Mouse (Mus musculus) lung, embryonic 15.5 days (tissue): Measurements from ENCODE around the gene Spout1. TPM values are rescaled to one million over a fixed set of nuclear protein-coding genes. Genes with fewer than 3 reads are reported as not detected.

Source experiments
- ATAC-seq: fragments of 200-750 bp; cut with Nextera tagmentation; 2 replicates; pipeline ENCODE4 v1.8.0; 2017; ENCODE audit warnings: moderate number of reproducible peaks, borderline replicate concordance; ENCODE audit not compliant: low FRiP score, low TSS enrichment; ENCODE audit errors: extremely low read depth
- H3K27ac ChIP-seq: fragments of 300-500 bp; sonication (generic); 2 replicates; pipeline ENCODE4 v1.5.1; 2015; ENCODE audit warnings: moderate library complexity, mild to moderate bottlenecking, inconsistent platforms
- H3K27me3 ChIP-seq: fragments of 300-500 bp; sonication (generic); 2 replicates; pipeline ENCODE4 v1.6.1; 2015; ENCODE audit warnings: inconsistent platforms
- H3K36me3 ChIP-seq: fragments of 300-500 bp; sonication (generic); 2 replicates; pipeline ENCODE4 v1.6.1; 2015; ENCODE audit warnings: inconsistent platforms
- H3K4me1 ChIP-seq: fragments of 300-500 bp; sonication (generic); 2 replicates; pipeline ENCODE4 v1.6.1; 2015; ENCODE audit warnings: inconsistent platforms
- H3K4me2 ChIP-seq: fragments of 300-500 bp; sonication (generic); 2 replicates; pipeline ENCODE4 v1.6.1; 2015; ENCODE audit warnings: inconsistent platforms, mild to moderate bottlenecking, moderate library complexity
- H3K4me3 ChIP-seq: fragments of 300-500 bp; sonication (generic); 2 replicates; pipeline ENCODE4 v1.5.1; 2015; ENCODE audit warnings: mild to moderate bottlenecking, inconsistent platforms
- H3K9ac ChIP-seq: fragments of 300-500 bp; sonication (generic); 2 replicates; pipeline ENCODE4 v1.6.1; 2015; ENCODE audit warnings: inconsistent platforms
- H3K9me3 ChIP-seq: fragments of 300-500 bp; sonication (generic); 2 replicates; pipeline ENCODE4 v1.6.1; 2016; ENCODE audit warnings: inconsistent platforms
- WGBS: fragments of 180-500 bp; shearing (Covaris S2); methylation state at CpG from one replicate; pipeline ENCODE4 v1.1.7; 2015; 5-methylcytosine and 5-hydroxymethylcytosine counted together
- polyA plus RNA-seq: library from polyadenylated mRNA; unstranded; fragments of >200 nt; fragmentation: Nextera tagmentation; extraction: Ambion mirVana; gene quantifications from 2 replicates; pipeline ENCODE4 v1.2.1, GENCODE M21; 2015

The Spout1 gene
- polyA plus RNA-seq, result 70.9 and 71.8 TPM in 2 replicates

GRCm38 (mm10) chr2:30177700-30178675, at the start of gene Spout1:
TSS of gene Spout1 (minus strand) at chr2:30178459.
- H3K9me3 ChIP-seq, result no peaks in the 10 kb centered on the region
- peak within 1 kb of the TSS; percentile 69 for H3K9ac ChIP-seq
- H3K36me3 ChIP-seq, result peaks cover 41% of the 10 kb centered on the region
- peak; percentile 98 for ATAC-seq
- no peak within 1 kb of the TSS for H3K27ac ChIP-seq
- peak within 1 kb of the TSS; percentile 76 for H3K4me3 ChIP-seq
- H3K4me1 ChIP-seq, result peaks cover 14% of the 10 kb centered on the region
- no peaks in the 10 kb centered on the region for H3K27me3 ChIP-seq
- peak within 1 kb of the TSS; percentile 84 for H3K4me2 ChIP-seq
- WGBS, result 2% methylated on average over 54 of the region's 54 CpGs

- Histone ChIP-seq H3K4me3 (no peak overlapping the region), H3K27ac (no peak overlapping the region), H3K4me1 (no peaks in the 10 kb centered on the region), H3K4me2 (no peak overlapping the region), H3K27me3 (no peaks in the 10 kb centered on the region), H3K9ac (no peak overlapping the region), H3K9me3 (no peaks in the 10 kb centered on the region), H3K36me3 (no peaks in the 10 kb centered on the region)
- ATAC-seq, result no peak
- 95% methylated on average over 5 of the region's 5 CpGs for WGBS
Observed at GRCm38 (mm10) chr2:30216293-30216692, 38.0 kb upstream of the Spout1 start.

- H3K4me1 ChIP-seq, result no peaks in the 10 kb centered on the region
- no peak overlapping the region for H3K4me2 ChIP-seq
- WGBS, result 51% methylated on average over 6 of the region's 6 CpGs
- H3K27me3 ChIP-seq, result no peaks in the 10 kb centered on the region
- H3K9me3 ChIP-seq, result no peaks in the 10 kb centered on the region
- H3K36me3 ChIP-seq, result no peaks in the 10 kb centered on the region
- no peak for ATAC-seq
- H3K27ac ChIP-seq, result no peak overlapping the region
- no peak overlapping the region for H3K9ac ChIP-seq
- no peak overlapping the region for H3K4me3 ChIP-seq
Observed at GRCm38 (mm10) chr2:30215493-30215892, 37.2 kb upstream of the Spout1 start.

GRCm38 (mm10) chr2:30214745-30215144, 36.5 kb upstream of the Spout1 start:
- no peak overlapping the region for H3K4me2 ChIP-seq
- no peak overlapping the region for H3K9ac ChIP-seq
- WGBS, result 80% methylated on average over 3 of the region's 3 CpGs
- H3K27ac ChIP-seq, result no peak overlapping the region
- no peaks in the 10 kb centered on the region for H3K27me3 ChIP-seq
- H3K4me1 ChIP-seq, result no peaks in the 10 kb centered on the region
- no peaks in the 10 kb centered on the region for H3K9me3 ChIP-seq
- no peak for ATAC-seq
- H3K36me3 ChIP-seq, result no peaks in the 10 kb centered on the region
- H3K4me3 ChIP-seq, result no peak overlapping the region

GRCm38 (mm10) chr2:30212951-30213350, 34.7 kb upstream of the Spout1 start:
- Histone ChIP-seq H3K4me1 (no peaks in the 10 kb centered on the region), H3K27me3 (no peaks in the 10 kb centered on the region), H3K4me3 (no peak overlapping the region), H3K4me2 (no peak overlapping the region), H3K36me3 (no peaks in the 10 kb centered on the region), H3K27ac (no peak overlapping the region), H3K9me3 (no peaks in the 10 kb centered on the region), H3K9ac (no peak overlapping the region)
- WGBS, result 54% methylated on average over 1 of the region's 1 CpGs
- no peak for ATAC-seq

- no peaks in the 10 kb centered on the region for H3K9me3 ChIP-seq
- no peak overlapping the region for H3K4me2 ChIP-seq
- H3K36me3 ChIP-seq, result no peaks in the 10 kb centered on the region
- H3K9ac ChIP-seq, result no peak overlapping the region
- H3K27ac ChIP-seq, result no peak overlapping the region
- H3K4me3 ChIP-seq, result no peak overlapping the region
- no peaks in the 10 kb centered on the region for H3K27me3 ChIP-seq
- no peak for ATAC-seq
- 62% methylated on average over 4 of the region's 4 CpGs for WGBS
- no peaks in the 10 kb centered on the region for H3K4me1 ChIP-seq
Observed at GRCm38 (mm10) chr2:30212169-30212545, 33.9 kb upstream of the Spout1 start.

- H3K4me2 ChIP-seq, result no peak overlapping the region
- no peak for ATAC-seq
- no peak overlapping the region for H3K27ac ChIP-seq
- no peaks in the 10 kb centered on the region for H3K9me3 ChIP-seq
- peaks cover 2% of the 10 kb centered on the region; the same call in 1 of the 2 replicates for H3K4me1 ChIP-seq
- H3K36me3 ChIP-seq, result no peaks in the 10 kb centered on the region
- H3K27me3 ChIP-seq, result no peaks in the 10 kb centered on the region
- H3K9ac ChIP-seq, result no peak overlapping the region
- no peak overlapping the region for H3K4me3 ChIP-seq
- 59% methylated on average over 6 of the region's 6 CpGs for WGBS
Observed at GRCm38 (mm10) chr2:30211408-30212168, 33.3 kb upstream of the Spout1 start.

- Histone ChIP-seq H3K4me1 (peaks cover 18% of the 10 kb centered on the region), H3K4me2 (no peak overlapping the region), H3K9ac (no peak overlapping the region), H3K9me3 (no peaks in the 10 kb centered on the region), H3K4me3 (no peak overlapping the region), H3K27me3 (no peaks in the 10 kb centered on the region), H3K36me3 (no peaks in the 10 kb centered on the region), H3K27ac (no peak overlapping the region)
- no peak for ATAC-seq
- 69% methylated on average over 5 of the region's 5 CpGs for WGBS
Observed at GRCm38 (mm10) chr2:30207886-30208285, 29.6 kb upstream of the Spout1 start.

GRCm38 (mm10) chr2:30207401-30207800, 29.1 kb upstream of the Spout1 start:
- 68% methylated on average over 4 of the region's 4 CpGs for WGBS
- H3K4me2 ChIP-seq, result no peak overlapping the region
- H3K9me3 ChIP-seq, result no peaks in the 10 kb centered on the region
- H3K27ac ChIP-seq, result no peak overlapping the region
- H3K4me3 ChIP-seq, result no peak overlapping the region
- H3K36me3 ChIP-seq, result no peaks in the 10 kb centered on the region
- no peaks in the 10 kb centered on the region for H3K27me3 ChIP-seq
- H3K9ac ChIP-seq, result no peak overlapping the region
- peaks cover 18% of the 10 kb centered on the region for H3K4me1 ChIP-seq
- no peak for ATAC-seq

- peak within 1 kb of the TSS; percentile 81 for H3K27ac ChIP-seq
- H3K36me3 ChIP-seq, result no peaks in the 10 kb centered on the region
- WGBS, result under 1% methylated on average over 44 of the region's 44 CpGs
- no peaks in the 10 kb centered on the region for H3K27me3 ChIP-seq
- ATAC-seq, result peak; percentile 94
- H3K9ac ChIP-seq, result peak within 1 kb of the TSS; percentile 67
- peak within 1 kb of the TSS; percentile 85 for H3K4me2 ChIP-seq
- no peaks in the 10 kb centered on the region for H3K9me3 ChIP-seq
- H3K4me3 ChIP-seq, result peak within 1 kb of the TSS; percentile 64
- H3K4me1 ChIP-seq, result peaks cover 18% of the 10 kb centered on the region
Observed at GRCm38 (mm10) chr2:30205629-30206357, 27.5 kb upstream of the Spout1 start, which contains the start of gene Kyat1. TSS of gene Kyat1 (minus strand) at chr2:30205847.

- H3K27me3 ChIP-seq, result no peaks in the 10 kb centered on the region
- peak overlapping the region; percentile 85 for H3K4me2 ChIP-seq
- peak; percentile 65 for ATAC-seq
- H3K9me3 ChIP-seq, result no peaks in the 10 kb centered on the region
- peaks cover 22% of the 10 kb centered on the region for H3K4me1 ChIP-seq
- H3K36me3 ChIP-seq, result no peaks in the 10 kb centered on the region
- peak overlapping the region; percentile 64 for H3K4me3 ChIP-seq
- peak overlapping the region; percentile 81 for H3K27ac ChIP-seq
- under 1% methylated on average over 13 of the region's 13 CpGs for WGBS
- H3K9ac ChIP-seq, result peak overlapping the region; percentile 67
Observed at GRCm38 (mm10) chr2:30205255-30205628, 27.0 kb upstream of the Spout1 start.
